Mouse (Mus musculus) cerebellum, adult 11-12 months (tissue): ENCODE measurements around the gene Gnaq.

ENCODE experiments used
- DNase-seq: peaks from one replicate; pipeline ENCODE4 v3.0.0; 2022

The Gnaq gene

GRCm38 (mm10) chr19:16382392-16382791, 249.8 kb downstream of the Gnaq start:
- no peak for DNase-seq

- no peak for DNase-seq
These were observed 250.5 kb downstream of the Gnaq start for GRCm38 (mm10) chr19:16383127-16383526.

GRCm38 (mm10) chr19:16384094-16384493, 251.5 kb downstream of the Gnaq start:
- no peak for DNase-seq

GRCm38 (mm10) chr19:16384957-16385356, 252.3 kb downstream of the Gnaq start:
- DNase-seq, result no peak

GRCm38 (mm10) chr19:16386514-16386913, 253.9 kb downstream of the Gnaq start:
- no peak for DNase-seq

- DNase-seq, result no peak
These were observed 257.7 kb downstream of the Gnaq start for GRCm38 (mm10) chr19:16390192-16390795.

GRCm38 (mm10) chr19:16394381-16394780, 261.8 kb downstream of the Gnaq start:
- no peak for DNase-seq

- DNase-seq, result no peak
These were observed 270.5 kb downstream of the Gnaq start for GRCm38 (mm10) chr19:16403101-16403500.

- no peak for DNase-seq
These were observed 275.1 kb downstream of the Gnaq start for GRCm38 (mm10) chr19:16407727-16408126.

- DNase-seq, result no peak
These were observed 278.7 kb downstream of the Gnaq start for GRCm38 (mm10) chr19:16411302-16411701.

- no peak for DNase-seq
These were observed 285.5 kb downstream of the Gnaq start for GRCm38 (mm10) chr19:16418086-16418663.

GRCm38 (mm10) chr19:16425596-16425995, 293.0 kb downstream of the Gnaq start:
- DNase-seq, result no peak

GRCm38 (mm10) chr19:16431368-16431767, 298.7 kb downstream of the Gnaq start:
- no peak for DNase-seq

GRCm38 (mm10) chr19:16434879-16435278, 302.2 kb downstream of the Gnaq start:
- no peak for DNase-seq

- DNase-seq, result peak; percentile 30
These were observed 303.1 kb downstream of the Gnaq start, which contains the start of gene Gna14 for GRCm38 (mm10) chr19:16435531-16436231. TSS of gene Gna14 (plus strand) at chr19:16435762.

GRCm38 (mm10) chr19:16436335-16437169, 303.9 kb downstream of the Gnaq start:
- no peak for DNase-seq
